Mouse (Mus musculus) thymus, adult 2 months (tissue): ENCODE measurements around the gene Stx1b.

Source experiments
- CTCF ChIP-seq: fragments of 200-500 bp; IDR thresholded peaks from 2 replicates; pipeline ENCODE4 v1.5.1; 2012; ENCODE audit warnings: mild to moderate bottlenecking, control low read depth, low read length, moderate library complexity, borderline replicate concordance; ENCODE audit not compliant: control insufficient read depth, poor library complexity, insufficient read depth; ENCODE audit errors: extremely low read depth
- POLR2A ChIP-seq: fragments of 200-500 bp; IDR thresholded peaks from 2 replicates; pipeline ENCODE4 v1.6.1; 2012; ENCODE audit warnings: mild to moderate bottlenecking, low read length, control low read depth, moderate library complexity; ENCODE audit not compliant: control insufficient read depth, poor library complexity, insufficient read depth; ENCODE audit errors: extremely low read depth

- TF ChIP-seq CTCF (no peak), POLR2A (no peak)
These were observed 47.9 kb downstream of the Stx1b start, which contains the start of gene Setd1a for GRCm38 (mm10) chr7:127776426-127776825.
